Mouse (Mus musculus): ENCODE results near the gene Lcn5.
"Not testable (repeated sequence)": the region's sequence is repeated elsewhere in the genome, so short reads cannot be mapped to it uniquely, and the experiment has no call there.

The Lcn5 gene

GRCm38 (mm10) chr2:25676486-25676885, 18.7 kb downstream of the Lcn5 start, which contains the start of gene Lcn6:
Gene Lcn6, plus strand, starts transcription at chr2:25676786.
- no peak for DNase-seq (ENCODE audit: extremely low spot score, low read depth, low spot score)

DNA sequence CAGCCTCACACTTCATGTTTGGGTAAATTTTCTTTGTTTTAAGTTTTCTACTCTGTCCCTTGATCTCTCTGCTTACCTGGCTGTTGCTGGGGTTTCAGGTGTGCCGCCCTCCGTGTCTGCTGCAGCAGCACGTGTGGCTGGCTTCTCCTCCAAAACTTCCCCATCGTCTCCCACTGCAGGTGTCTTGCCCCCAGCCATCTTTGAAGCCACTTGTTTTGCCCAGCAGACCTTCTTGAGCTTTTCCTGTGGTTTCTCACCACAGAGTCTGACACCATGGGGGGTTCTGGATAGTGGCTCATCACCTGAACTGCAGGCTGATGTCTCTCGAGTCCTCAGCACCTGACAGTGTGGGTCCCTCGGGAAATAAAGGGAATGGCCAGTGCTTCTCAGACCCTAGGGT, 21.8 kb downstream of the Lcn5 start:
- DNase-seq (ENCODE audit: extremely low spot score, low read depth, low spot score): no peak

DNA sequence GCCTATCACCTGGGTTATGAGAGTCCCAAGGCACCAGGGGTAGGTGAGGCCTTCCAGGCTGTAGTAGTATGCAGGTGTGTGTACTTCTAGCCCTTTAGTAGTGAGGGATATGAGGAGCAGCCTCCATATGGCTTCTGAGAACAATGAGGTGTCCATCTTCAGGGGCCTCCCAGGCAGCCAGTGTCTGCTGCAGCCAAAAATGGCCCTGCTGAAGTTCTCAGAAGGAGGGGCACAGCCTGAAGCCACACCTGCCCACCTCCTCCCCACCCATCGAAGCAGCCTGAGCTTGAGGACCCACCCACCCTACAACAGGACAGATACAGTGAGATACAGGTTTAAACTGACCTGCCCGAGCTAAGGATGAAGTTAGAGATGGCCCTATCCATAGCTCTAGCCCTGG, 24.7 kb downstream of the Lcn5 start, which contains the start of gene Lcn10:
TSS of gene Lcn10 (plus strand) at position 301 of the 400 bp plus-strand sequence.
- no peak for DNase-seq (ENCODE audit: extremely low spot score, low read depth, low spot score)

GRCm38 (mm10) chr2:25686941-25687340, 29.2 kb downstream of the Lcn5 start:
- DNase-seq (ENCODE audit: extremely low spot score, low read depth, low spot score): no peak

- peak; percentile 41 for DNase-seq (ENCODE audit: extremely low spot score, low read depth, low spot score)
These were observed 36.9 kb downstream of the Lcn5 start for GRCm38 (mm10) chr2:25694605-25695004.

GRCm38 (mm10) chr2:25696951-25697350, 39.2 kb downstream of the Lcn5 start:
- DNase-seq (ENCODE audit: extremely low spot score, low read depth, low spot score): no peak

DNA sequence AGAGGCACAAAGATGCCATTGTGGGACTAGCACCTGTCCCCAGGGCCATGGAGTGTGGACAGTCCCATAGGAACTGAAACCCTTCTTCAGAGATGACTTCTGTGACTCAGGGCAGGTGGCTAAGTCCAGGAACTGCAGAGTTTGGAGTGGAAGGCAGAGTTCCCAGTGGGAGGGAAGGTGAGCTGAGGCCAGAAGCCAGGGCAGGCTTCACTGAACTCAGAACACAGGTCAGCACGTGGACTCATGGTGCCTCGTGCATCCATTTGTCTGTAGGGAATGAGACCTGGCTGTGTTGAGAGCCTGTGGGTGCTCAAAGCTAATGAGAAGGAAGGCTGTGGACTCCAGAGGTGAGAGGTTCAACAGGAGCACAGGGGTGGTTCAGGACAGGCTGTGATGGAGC, 40.9 kb downstream of the Lcn5 start:
- DNase-seq (ENCODE audit: extremely low spot score, low read depth, low spot score): no peak

DNA sequence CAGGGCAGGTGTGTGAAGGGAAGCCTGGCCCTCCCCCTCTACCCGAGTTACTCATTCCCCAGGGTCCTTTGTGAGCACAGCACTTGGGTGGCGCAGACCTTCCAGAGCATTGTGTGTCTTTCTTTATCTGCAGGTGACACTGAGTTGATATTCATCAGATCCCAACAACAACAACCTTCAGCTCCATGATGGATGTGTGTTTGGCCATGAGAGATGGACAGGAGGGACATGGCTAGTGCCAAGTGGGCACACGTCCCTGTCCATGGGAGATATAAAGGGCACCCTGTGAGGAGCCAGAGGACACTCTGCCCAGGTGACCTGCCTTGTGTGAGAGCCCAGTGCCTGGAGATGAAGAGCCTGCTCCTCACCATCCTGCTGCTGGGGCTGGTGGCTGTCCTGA, 42.0 kb downstream of the Lcn5 start, which contains the start of gene Obp2a:
TSS of gene Obp2a (plus strand) at position 301 of the 400 bp plus-strand sequence.
- DNase-seq (ENCODE audit: extremely low spot score, low read depth, low spot score): not testable (repeated sequence)

DNA sequence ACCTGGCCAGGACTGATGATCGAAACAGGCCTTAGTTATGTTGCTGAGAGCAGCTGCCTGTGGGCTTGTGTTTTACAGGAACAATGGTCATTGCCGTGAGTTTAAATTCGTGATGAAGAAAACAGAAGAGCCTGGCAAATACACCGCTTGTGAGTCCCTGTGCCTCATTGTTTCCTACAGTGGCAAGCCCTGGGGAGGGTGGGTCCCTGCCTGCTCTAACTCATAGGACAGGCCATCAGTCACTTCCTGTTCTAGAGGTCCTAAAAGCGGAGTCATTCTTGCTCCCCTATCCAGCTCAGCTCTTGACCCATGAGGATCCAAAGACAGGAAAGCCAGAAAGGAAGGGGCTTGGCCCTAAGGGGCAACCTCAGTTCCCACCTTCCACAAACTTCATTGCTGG, 43.2 kb downstream of the Lcn5 start:
- DNase-seq (ENCODE audit: extremely low spot score, low read depth, low spot score): no peak

DNA sequence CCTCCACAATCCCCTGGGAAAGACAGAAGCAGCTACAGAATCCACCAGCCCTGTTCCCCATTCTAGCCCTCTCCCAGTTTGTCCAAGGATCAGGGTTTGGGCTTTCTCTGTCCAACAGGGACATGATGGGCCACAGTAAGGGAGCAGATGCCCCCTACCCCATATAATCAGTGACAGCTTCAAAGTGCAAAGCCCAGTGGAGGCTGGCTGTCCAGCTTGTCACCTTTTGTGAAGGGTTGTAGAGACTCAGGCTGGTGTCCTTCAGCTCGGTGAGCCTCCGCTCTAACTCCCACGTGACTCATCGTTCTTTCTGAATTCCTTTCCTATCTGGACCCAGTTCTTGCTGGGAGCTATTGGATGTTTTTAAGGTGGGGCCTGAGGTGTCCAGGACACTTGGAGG, 46.0 kb downstream of the Lcn5 start:
- DNase-seq (ENCODE audit: extremely low spot score, low read depth, low spot score): no peak

DNA sequence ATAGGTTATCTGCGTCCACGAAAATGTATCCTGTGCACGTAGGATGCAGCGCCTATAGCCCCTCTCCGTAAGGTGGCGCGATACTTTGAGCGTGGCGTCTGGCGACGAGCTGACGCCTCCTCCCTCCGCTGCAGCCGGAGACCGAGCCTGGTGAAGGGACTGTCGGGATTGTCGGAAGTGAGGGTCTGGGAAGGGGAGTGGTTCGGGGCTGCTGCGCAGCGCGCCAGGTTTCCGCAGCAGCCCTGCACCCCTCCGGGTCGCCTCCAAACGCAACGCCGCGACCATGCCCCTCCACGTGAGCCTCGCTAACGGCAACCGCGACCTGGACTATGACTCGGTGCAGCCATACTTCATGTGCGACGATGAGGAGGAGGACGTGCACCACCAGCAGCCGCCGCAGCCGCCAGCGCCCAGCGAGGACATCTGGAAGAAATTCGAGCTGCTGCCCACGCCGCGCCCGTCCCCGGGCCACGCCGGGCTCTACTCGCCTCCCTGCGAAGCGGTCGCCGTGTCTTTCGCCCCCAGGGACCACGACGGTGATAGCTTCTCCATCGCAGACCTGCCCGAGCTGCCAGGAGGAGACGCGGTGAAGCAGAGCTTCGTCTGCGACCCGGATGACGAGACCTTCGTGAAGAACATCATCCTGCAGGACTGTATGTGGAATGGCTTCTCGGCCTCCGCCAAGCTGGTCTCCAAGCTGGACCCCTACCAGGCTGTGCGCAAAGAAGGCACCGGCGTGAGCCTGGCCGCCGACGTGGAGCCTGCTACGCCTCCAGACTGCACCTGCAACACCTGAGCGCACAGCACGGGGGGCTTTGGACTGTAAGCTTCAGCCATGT, 49.1 kb downstream of the Lcn5 start, which contains the start of gene Bmyc:
TSS of gene Bmyc (plus strand) at position 97 of the 839 bp plus-strand sequence.
- DNase-seq (ENCODE audit: extremely low spot score, low read depth, low spot score): peak; percentile 66

- DNase-seq (ENCODE audit: extremely low spot score, low read depth, low spot score): no peak
These were observed 50.4 kb downstream of the Lcn5 start for GRCm38 (mm10) chr2:25708121-25708520.

- DNase-seq (ENCODE audit: extremely low spot score, low read depth, low spot score): not testable (repeated sequence)
These were observed 51.3 kb downstream of the Lcn5 start for GRCm38 (mm10) chr2:25709056-25709455.

- not testable (repeated sequence) for DNase-seq (ENCODE audit: extremely low spot score, low read depth, low spot score)
These were observed 52.0 kb downstream of the Lcn5 start for GRCm38 (mm10) chr2:25709791-25710190.
